Mouse (Mus musculus) kidney, postnatal 4 days (tissue): ENCODE data around the gene Brinp1.

Experiments used
- DNase-seq, 2 experiments: peaks; one replicate each; pipeline ENCODE4 v3.0.0; 2021; ENCODE audit warnings: mixed read lengths in 2 of 2

Gene Brinp1

GRCm38 (mm10) chr4:68954322-68954901, at the start of gene Brinp1:
Gene Brinp1 (minus strand): TSS chr4:68954397.
- DNase-seq, result peak; percentile 59 to 67

GRCm38 (mm10) chr4:68957265-68957664, 3.1 kb upstream of the Brinp1 start:
- no peak for DNase-seq

- DNase-seq, result peak; percentile 85 to 86
These were observed 1.4 kb upstream of the Brinp1 start for GRCm38 (mm10) chr4:68955621-68956020.

GRCm38 (mm10) chr4:68953667-68954321, 403 bp downstream of the Brinp1 start:
- DNase-seq, result peak in 1 of 2 experiments; percentile 4

- DNase-seq, result no peak
These were observed 1.1 kb downstream of the Brinp1 start for GRCm38 (mm10) chr4:68953131-68953551.

- peak; percentile 31 to 38 for DNase-seq
These were observed 3.6 kb downstream of the Brinp1 start for GRCm38 (mm10) chr4:68950556-68950955.

GRCm38 (mm10) chr4:68942938-68943337, 11.3 kb downstream of the Brinp1 start:
- no peak for DNase-seq

GRCm38 (mm10) chr4:68930022-68930421, 24.2 kb downstream of the Brinp1 start:
- DNase-seq, result no peak

GRCm38 (mm10) chr4:68926091-68926490, 28.1 kb downstream of the Brinp1 start:
- DNase-seq, result no peak

- DNase-seq, result no peak
These were observed 31.3 kb downstream of the Brinp1 start for GRCm38 (mm10) chr4:68922944-68923343.

GRCm38 (mm10) chr4:68922504-68922903, 31.7 kb downstream of the Brinp1 start:
- no peak for DNase-seq

- DNase-seq, result no peak
These were observed 34.1 kb downstream of the Brinp1 start for GRCm38 (mm10) chr4:68920127-68920526.

- DNase-seq, result no peak
These were observed 43.3 kb downstream of the Brinp1 start for GRCm38 (mm10) chr4:68910942-68911341.

- DNase-seq, result peak; percentile 1 to 3
These were observed 47.6 kb downstream of the Brinp1 start for GRCm38 (mm10) chr4:68906417-68907210.

- DNase-seq, result no peak
These were observed 63.7 kb downstream of the Brinp1 start for GRCm38 (mm10) chr4:68890526-68890925.

- DNase-seq, result no peak
These were observed 67.9 kb downstream of the Brinp1 start for GRCm38 (mm10) chr4:68886276-68886675.

GRCm38 (mm10) chr4:68872028-68872427, 82.2 kb downstream of the Brinp1 start:
- DNase-seq, result no peak

- DNase-seq, result no peak
These were observed 88.9 kb downstream of the Brinp1 start for GRCm38 (mm10) chr4:68865135-68865767.

GRCm38 (mm10) chr4:68864668-68865067, 89.5 kb downstream of the Brinp1 start:
- DNase-seq, result no peak

GRCm38 (mm10) chr4:68856868-68857267, 97.3 kb downstream of the Brinp1 start:
- DNase-seq, result no peak

GRCm38 (mm10) chr4:68849671-68850070, 104.5 kb downstream of the Brinp1 start:
- no peak for DNase-seq

GRCm38 (mm10) chr4:68846976-68847375, 107.2 kb downstream of the Brinp1 start:
- no peak for DNase-seq

- DNase-seq, result peak; percentile 44 to 47
These were observed 108.2 kb downstream of the Brinp1 start for GRCm38 (mm10) chr4:68845964-68846363.
